Mouse (Mus musculus) yolk sac, embryonic 10.5 days (tissue): Measurements from ENCODE around the gene Prss57.

Experiments used
- DNase-seq: peaks from one replicate; pipeline ENCODE4 v3.0.0-alpha.2; 2017; ENCODE audit warnings: low spot score

Gene Prss57

DNA sequence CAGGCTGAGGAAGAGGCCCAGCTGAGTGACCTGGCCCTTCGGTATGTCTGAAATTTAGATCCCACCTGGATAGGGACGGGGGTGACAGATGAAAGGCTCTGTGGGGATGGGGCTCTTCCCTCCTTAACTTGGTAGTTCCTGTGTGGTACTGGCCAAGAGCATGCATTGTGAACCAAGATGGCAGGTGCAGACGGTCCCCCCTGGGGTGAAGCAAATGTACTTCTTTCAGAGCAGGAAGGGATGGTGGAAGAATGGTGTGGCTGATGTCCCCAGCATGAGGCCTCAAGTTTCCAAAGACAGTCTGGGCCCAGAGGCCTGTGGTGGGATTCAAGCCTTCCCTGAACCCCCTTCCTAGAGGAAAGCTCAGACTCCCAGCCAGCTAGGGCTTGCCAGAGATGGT is 34.9 kb downstream of the Prss57 start:
- DNase-seq = no peak

DNA sequence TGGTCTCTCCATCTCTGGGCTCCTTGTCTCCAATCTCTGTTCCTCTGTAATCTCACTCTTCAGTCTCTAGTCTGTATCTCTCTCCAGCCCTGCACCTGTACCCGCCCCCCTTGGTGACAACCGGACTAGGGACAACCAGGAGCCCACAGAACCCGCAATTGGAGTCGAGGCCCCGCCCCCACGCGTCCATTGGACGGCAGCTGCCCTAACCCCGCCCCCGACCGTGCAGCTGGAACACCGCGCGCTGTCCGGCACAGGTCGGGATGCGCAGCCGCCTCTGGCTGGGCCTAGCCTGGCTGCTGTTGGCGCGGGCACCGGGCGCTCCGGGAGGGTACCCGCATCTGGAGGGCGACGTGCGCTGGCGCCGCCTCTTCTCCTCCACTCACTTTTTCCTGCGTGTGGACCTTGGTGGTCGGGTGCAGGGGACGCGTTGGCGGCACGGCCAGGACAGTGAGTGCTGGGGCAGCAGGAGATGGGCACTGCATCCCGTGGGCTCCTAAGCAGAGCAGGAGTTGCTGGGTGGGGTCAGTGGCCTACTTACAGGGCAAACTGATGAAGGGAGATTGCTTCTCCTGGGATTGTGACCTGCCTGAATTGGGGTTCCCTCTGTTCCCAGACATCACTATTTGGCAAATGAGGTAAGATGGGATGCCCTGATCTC is 35.8 kb downstream of the Prss57 start, which contains the start of gene Fgf22:
Gene Fgf22 (plus strand): TSS at position 221 of the 661 bp plus-strand sequence.
- peak; percentile 69 for DNase-seq

DNA sequence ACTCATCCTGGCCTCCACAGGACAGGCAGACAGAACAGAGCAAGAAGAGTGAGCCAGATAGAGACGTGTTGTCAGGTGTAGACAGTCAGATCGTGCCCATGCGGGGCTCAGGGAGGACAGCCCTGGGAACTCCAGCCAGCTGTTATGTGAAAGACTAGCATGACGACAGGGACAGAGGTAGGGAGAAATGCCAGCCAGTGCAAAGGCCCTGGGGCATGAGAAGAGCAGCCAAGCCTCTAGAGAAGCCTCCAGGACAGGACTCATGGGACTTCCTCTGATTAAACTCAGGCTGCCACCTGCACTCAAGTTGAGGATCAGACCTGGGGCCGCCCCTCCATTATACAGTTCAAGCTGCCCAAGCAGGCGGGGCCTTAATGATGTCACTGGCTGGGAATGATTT is 42.3 kb downstream of the Prss57 start:
- DNase-seq = no peak

DNA sequence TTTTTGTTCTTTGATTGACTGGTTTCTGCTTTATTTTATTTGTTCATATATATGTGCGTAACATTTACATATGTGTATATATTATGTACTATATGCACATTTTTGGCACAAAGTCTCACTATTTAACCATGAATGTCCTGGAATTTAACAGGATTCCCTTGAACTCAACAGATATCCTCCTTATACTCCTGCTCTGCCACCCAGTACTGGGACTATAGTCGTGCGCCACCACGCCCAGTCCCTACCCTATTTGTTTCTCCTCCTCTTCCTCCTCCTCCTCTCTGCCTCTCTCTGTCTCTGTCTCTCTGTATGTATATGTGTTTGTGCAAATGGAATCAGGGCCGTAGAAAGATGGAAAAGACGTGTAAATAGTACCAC is 44.0 kb downstream of the Prss57 start:
- no peak for DNase-seq

DNA sequence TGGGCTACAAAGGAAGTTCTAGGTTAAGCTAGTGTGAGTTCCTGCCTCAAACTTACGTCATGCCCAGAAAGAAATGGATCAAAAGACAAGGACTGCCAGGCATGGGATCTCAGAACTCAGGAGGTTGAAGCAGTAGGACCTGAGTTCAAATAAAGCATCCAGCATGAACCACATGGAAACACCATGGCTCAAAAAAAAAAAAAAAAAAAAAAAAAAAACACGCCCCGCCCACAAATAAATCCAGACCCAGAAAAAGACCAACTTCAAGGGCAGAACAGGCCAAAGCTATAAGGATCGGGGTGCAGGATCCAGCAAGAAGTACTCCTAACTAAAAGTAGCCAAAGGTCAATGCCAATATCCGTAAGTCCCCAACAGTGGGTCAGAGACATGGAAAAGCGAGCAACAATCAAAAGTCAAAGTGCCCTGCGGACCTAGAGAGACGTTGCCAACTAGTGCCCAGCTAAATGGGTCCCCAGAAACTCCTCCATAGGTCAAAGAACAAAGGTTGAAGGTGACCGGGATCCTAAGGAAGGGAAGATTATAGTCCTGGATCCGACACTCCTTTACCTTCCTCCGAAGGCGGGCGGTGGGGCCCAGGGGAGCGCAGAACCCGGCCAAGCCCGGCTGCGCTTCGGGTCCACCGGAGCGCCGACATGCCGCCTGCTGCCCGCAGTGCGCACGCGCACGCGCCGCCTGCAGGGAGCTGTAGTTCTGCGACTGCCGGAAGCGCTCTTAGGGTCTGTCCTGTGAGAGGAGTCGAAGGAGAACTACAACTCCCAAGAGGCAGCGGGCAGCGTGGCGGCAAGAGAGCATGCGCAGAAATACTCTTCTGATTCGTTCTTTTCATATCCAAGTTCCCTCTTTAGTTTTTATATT is 44.6 kb downstream of the Prss57 start, which contains the start of gene Polrmt:
Gene Polrmt (minus strand): TSS at position 684 of the 876 bp plus-strand sequence.
- peak; percentile 93 for DNase-seq

DNA sequence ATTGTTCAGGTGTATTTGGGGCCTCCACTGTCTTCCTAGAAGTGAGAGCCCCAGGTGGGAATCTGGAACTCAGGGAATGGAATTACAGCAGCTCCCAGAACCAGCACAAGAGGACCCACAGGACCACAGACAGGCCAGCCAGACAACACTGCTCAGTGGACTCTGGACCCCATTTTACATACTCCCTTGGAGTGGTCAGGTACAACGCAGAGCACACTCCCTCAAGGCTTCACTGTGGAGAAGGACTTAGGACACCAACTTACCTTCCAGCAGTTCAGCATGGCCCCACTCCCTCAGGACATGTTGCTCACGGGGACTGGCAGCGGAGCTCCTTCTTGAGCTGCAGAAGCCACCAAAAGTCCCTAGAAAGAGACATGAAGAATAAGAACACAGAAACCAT is 45.4 kb downstream of the Prss57 start:
- no peak for DNase-seq

DNA sequence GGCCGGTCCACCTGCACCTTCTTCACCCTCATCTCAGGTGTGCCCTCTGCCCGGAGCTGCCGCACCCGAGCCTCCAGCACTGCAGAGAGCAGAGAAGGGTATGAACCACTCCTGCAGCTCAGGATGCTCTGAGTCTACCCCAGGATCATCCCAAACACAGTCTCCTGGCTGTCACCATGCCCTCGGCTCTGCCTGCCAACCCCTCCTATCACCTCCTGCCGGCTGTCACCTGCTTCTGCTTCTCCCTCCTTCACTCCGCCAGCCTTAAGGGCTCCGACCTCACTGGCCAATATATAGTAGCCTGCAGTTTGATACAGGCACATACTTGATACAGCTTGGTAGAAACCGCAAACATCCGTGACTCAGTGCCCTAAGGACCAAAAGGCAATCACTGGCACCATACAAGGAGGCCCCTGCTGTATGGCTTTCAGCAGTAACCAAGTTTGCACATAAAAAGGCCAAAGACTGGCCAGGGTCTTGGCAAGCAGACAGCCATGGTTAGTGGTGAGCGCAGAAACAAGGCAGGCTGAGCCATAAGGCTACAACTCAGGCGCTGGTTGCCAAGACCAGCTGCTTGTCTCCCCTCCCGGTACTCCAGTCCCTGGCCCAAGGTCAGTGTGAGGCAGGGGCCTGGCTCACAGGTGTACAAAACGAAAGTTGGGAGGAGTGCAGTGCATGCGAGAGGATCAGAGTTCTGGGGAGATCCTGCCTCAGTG is 47.0 kb downstream of the Prss57 start:
- no peak for DNase-seq

DNA sequence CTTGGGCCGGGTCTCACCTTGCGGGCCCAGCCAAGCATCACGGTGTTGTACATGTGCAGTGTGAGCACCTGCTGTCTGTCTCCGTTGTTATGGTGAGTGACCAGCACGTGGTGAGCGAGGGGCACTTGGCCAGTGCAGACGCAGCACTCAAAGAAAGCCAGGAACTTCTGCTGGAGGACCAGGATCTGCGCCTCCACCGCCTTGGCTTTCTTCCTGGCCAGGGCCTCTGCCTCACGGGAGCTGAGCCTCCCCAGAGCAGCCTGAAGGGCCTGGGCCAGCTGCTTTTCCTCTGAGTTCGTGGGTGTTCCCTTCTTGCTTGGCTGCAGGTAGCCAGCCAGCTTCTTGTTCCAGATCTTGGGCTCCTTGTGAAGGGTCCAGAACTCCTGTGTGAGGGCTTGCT is 47.6 kb downstream of the Prss57 start:
- DNase-seq = no peak

DNA sequence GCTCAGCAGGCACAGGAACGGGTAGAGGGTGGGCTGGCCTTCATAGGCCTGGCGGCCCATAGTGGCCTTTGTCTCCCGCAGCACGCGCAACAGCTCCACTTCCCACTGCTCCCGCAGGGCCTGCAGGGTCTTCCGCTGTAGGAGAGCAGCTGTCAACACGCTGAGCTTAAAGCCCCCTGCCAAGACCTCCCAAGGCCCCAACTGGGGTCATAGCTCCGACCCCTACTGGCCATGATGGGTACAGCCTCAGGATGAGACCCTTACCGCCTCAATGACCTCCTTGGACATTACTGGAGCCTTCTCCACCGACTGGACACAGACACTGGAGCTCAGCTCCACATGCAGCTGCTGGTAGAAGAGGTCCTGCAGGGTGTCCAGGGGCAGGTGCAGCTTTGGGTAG is 49.9 kb downstream of the Prss57 start:
- DNase-seq = no peak

DNA sequence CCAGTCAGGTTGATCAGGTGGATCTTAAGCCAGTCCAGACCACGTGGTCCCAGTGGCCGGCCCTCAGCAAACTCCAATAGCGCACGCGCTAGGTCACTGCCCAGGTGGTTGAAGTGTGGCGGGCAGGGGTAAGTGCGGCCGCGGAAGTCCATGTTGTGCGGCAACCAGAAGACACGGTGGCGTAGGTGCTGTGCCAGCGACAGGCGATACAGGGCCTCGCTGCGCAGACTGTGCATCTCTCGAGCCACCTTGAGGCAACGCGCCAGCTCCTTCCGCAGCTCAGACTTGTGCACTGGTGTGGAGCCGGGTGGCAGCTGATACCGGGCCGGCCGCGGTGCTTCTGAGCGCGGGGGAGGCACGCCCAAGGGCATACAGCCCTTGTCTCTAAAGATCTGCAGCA is 51.5 kb downstream of the Prss57 start:
- no peak for DNase-seq

DNA sequence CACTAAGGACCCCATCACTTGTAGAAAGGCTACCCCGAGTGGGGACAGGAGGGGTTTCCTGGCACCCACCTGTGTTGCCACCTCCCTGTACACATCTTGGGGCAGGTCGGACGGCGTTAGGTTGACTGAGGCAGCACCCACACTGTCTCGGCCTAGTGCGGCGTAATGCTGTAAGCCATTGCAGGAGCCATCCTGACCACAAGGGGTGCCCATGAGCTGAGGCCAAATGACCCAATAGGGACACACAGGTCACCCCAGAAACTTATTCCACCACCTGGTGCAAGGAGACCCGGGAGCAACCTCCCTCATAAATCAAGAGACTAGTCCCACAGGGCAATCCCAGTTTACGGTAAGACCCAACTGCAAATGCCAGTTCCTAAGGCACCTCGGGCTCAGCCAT is 52.5 kb downstream of the Prss57 start:
- no peak for DNase-seq

DNA sequence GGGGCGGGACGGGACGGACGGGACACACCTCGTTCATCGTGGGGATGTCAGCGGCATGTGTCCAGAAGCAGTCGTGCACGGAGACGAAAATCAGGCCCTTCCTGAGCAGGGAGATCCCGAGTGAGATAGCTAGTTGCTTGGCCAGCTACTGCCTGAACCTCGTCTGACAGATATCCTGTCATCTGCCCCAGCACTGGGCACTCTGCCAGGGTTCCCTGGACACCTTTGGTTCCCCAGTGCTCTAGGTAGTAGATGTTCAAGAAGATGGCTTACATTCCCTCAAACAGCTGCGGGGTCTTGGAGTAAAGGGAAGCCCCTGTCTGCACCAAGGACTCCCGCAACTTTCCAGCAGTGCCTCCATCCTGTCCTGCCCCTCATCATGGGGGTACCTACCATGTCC is 54.1 kb downstream of the Prss57 start:
- DNase-seq = no peak

DNA sequence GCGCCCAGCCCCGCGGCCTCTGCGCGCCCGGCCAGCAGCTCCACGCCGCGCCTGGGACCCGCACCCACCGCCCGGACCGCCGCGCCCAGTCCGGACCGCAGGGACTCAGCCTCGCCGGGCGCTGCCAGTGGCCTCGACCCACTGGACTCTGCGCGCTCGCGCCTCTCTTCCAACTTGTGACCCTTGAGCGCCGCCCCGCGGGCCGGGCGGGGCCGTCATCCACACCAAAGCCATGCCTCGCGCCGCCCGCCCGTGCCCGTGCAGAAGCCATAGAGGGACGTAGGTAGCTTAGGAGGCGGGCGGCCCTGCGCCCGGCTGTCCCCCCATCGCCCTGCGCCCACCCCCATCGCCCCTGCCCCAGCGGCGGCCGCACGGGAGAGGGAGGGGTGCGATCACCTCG is 55.4 kb downstream of the Prss57 start:
- no peak for DNase-seq

DNA sequence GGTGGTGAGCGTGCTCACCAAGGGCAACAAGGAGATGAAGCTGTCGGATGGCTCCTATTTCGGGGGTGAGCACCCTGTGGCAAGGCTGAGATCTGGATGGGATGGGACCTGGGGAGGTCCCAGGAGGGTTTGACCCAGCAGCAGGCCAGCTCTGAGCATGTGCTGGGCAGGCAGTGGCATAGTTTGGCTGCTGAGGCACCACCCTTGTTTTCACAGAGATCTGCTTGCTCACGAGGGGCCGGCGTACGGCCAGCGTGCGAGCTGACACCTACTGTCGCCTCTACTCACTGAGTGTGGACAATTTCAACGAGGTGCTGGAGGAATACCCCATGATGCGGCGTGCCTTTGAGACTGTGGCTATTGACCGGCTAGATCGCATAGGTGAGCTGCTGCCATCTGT is 56.9 kb downstream of the Prss57 start:
- DNase-seq = no peak

DNA sequence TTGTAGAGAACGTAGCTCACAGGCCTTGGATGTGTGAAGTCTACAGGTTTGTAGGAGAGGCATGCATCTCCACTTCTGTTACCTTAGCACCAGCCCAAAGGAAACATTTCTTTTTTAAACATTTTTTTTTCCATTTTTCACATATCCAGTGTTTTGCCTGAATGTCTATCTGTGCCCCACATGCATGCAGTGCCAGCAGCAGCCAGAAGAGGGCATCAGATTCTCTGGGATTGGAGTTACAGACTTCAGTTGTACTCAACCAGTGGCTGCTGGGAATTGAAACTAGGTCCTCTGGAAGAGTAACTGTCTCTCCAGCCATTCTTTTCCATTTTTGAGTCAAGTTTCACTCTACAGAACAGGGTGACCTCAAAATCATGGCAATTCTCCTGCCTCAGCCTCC is 58.3 kb downstream of the Prss57 start:
- DNase-seq = no peak
